Mouse (Mus musculus) stomach, embryonic 16.5 days (tissue): Measurements from ENCODE around the gene Mios. TPM values are rescaled to one million over a fixed set of nuclear protein-coding genes. Genes with fewer than 3 reads are reported as not detected.

Experiments used
- ATAC-seq: fragments of 200-750 bp; cut with Nextera tagmentation; 2 replicates; pipeline ENCODE4 v1.8.0; 2017; ENCODE audit warnings: moderate number of reproducible peaks, moderate TSS enrichment; ENCODE audit not compliant: insufficient read depth, low FRiP score
- H3K27ac ChIP-seq: fragments of 300-500 bp; sonication (generic); 2 replicates; pipeline ENCODE4 v1.5.1; 2014; ENCODE audit warnings: low read length
- H3K27me3 ChIP-seq: fragments of 300-500 bp; sonication (generic); 2 replicates; pipeline ENCODE4 v1.6.1; 2014; ENCODE audit warnings: low read length, control low read depth, mixed read lengths; ENCODE audit not compliant: control insufficient read depth, insufficient read depth
- H3K36me3 ChIP-seq: fragments of 300-500 bp; sonication (generic); 2 replicates; pipeline ENCODE4 v1.6.1; 2014; ENCODE audit warnings: low read length; ENCODE audit not compliant: control insufficient read depth, insufficient read depth
- H3K4me1 ChIP-seq: fragments of 300-500 bp; sonication (generic); 2 replicates; pipeline ENCODE4 v1.6.1; 2014; ENCODE audit warnings: low read length, control low read depth, mixed read lengths; ENCODE audit not compliant: control insufficient read depth, insufficient read depth
- H3K4me2 ChIP-seq: fragments of 300-500 bp; sonication (generic); 2 replicates; pipeline ENCODE4 v1.6.1; 2014; ENCODE audit warnings: low read depth, low read length, mixed read lengths
- H3K4me3 ChIP-seq: fragments of 300-500 bp; sonication (generic); replicated peaks from 2 replicates; pipeline ENCODE4 v1.5.1; 2014; ENCODE audit warnings: mild to moderate bottlenecking, low read length
- H3K9ac ChIP-seq: fragments of 300-500 bp; sonication (generic); 2 replicates; pipeline ENCODE4 v1.6.1; 2014; ENCODE audit warnings: low read length
- H3K9me3 ChIP-seq: fragments of 300-500 bp; sonication (generic); replicated peaks from 2 replicates; pipeline ENCODE4 v1.6.1; 2016; ENCODE audit warnings: low read length, control low read depth; ENCODE audit not compliant: control insufficient read depth
- WGBS: fragments of 180-500 bp; shearing (Covaris S2); extraction: QIAGEN DNeasy Blood & Tissue Kit; methylation state at CpG from one replicate; pipeline ENCODE4 v1.1.7; 2014; 5-methylcytosine and 5-hydroxymethylcytosine counted together
- polyA plus RNA-seq: library from polyadenylated mRNA; unstranded; fragments of >200 nt; fragmentation: Nextera tagmentation; extraction: Ambion mirVana; gene quantifications from 2 replicates; pipeline ENCODE4 v1.2.1, GENCODE M21; 2015

The Mios gene
- polyA plus RNA-seq, 1 experiment from 2014 or later = 22.5 TPM

GRCm38 (mm10) chr6:8189917-8190316 lies 19.1 kb upstream of the Mios start:
- ATAC-seq = no peak
- H3K4me3 ChIP-seq = no peak overlapping the region
- no peak overlapping the region for H3K27ac ChIP-seq
- no peaks in the 10 kb centered on the region for H3K9me3 ChIP-seq
- H3K9ac ChIP-seq = no peak overlapping the region
- H3K4me2 ChIP-seq = no peak overlapping the region
- WGBS = 63% methylated on average over 3 of the region's 3 CpGs
- H3K4me1 ChIP-seq = no peaks in the 10 kb centered on the region
- no peaks in the 10 kb centered on the region for H3K27me3 ChIP-seq
- no peaks in the 10 kb centered on the region for H3K36me3 ChIP-seq

- Histone ChIP-seq H3K27me3 (no peaks in the 10 kb centered on the region), H3K9ac (no peak within 1 kb of the TSS)
- ATAC-seq = no peak
Observed at GRCm38 (mm10) chr6:8192517-8192916, 16.5 kb upstream of the Mios start, which contains the start of gene Col28a1. Gene Col28a1, minus strand, starts transcription at chr6:8192617.

GRCm38 (mm10) chr6:8209866-8210186 lies 804 bp downstream of the Mios start:
- Histone ChIP-seq H3K27me3 (no peaks in the 10 kb centered on the region), H3K9me3 (no peaks in the 10 kb centered on the region), H3K27ac (peak overlapping the region; percentile 95), H3K4me2 (peak overlapping the region; percentile 66), H3K9ac (peak overlapping the region; percentile 93), H3K4me3 (peak overlapping the region; percentile 81), H3K36me3 (0 out of 2 replicates have a peak, but pooled peaks cover under 1% of the 10 kb centered on the region), H3K4me1 (peaks cover 9% of the 10 kb centered on the region)
- ATAC-seq = no peak
- WGBS = 8% methylated on average over 10 of the region's 10 CpGs

More at GRCm38 (mm10) chr6:8192517-8192916, 16.5 kb upstream of the Mios start, which contains the start of gene Col28a1:
- Histone ChIP-seq H3K4me3 (no peak within 1 kb of the TSS), H3K4me2 (no peak within 1 kb of the TSS), H3K9me3 (no peaks in the 10 kb centered on the region), H3K27ac (no peak within 1 kb of the TSS), H3K4me1 (no peaks in the 10 kb centered on the region), H3K36me3 (no peaks in the 10 kb centered on the region)

- WGBS = 89% methylated on average over 3 of the region's 3 CpGs
- H3K27me3 ChIP-seq = no peaks in the 10 kb centered on the region
- no peak overlapping the region for H3K4me3 ChIP-seq
- H3K4me1 ChIP-seq = peaks cover 9% of the 10 kb centered on the region
- H3K36me3 ChIP-seq = peaks cover 9% of the 10 kb centered on the region
- peak overlapping the region; percentile 66; the same call in 1 of the 2 replicates for H3K4me2 ChIP-seq
- H3K9ac ChIP-seq = no peak overlapping the region
- ATAC-seq = no peak
- no peaks in the 10 kb centered on the region for H3K9me3 ChIP-seq
- H3K27ac ChIP-seq = no peak overlapping the region
Observed at GRCm38 (mm10) chr6:8210661-8211060, 1.6 kb downstream of the Mios start.

- Histone ChIP-seq H3K9me3 (no peaks in the 10 kb centered on the region), H3K27me3 (no peaks in the 10 kb centered on the region), H3K4me1 (no peaks in the 10 kb centered on the region), H3K36me3 (peaks cover 9% of the 10 kb centered on the region; the same call in 1 of the 2 replicates), H3K4me3 (no peak overlapping the region), H3K27ac (no peak overlapping the region), H3K4me2 (no peak overlapping the region), H3K9ac (no peak overlapping the region)
- ATAC-seq = no peak
- 70% methylated on average over 3 of the region's 3 CpGs for WGBS
Observed at GRCm38 (mm10) chr6:8227035-8227434, 18.0 kb downstream of the Mios start.

GRCm38 (mm10) chr6:8228596-8228995 lies 19.6 kb downstream of the Mios start:
- no peak overlapping the region for H3K27ac ChIP-seq
- 93% methylated on average over 3 of the region's 3 CpGs for WGBS
- no peaks in the 10 kb centered on the region for H3K9me3 ChIP-seq
- no peaks in the 10 kb centered on the region for H3K4me1 ChIP-seq
- peaks cover 13% of the 10 kb centered on the region; the same call in 1 of the 2 replicates for H3K36me3 ChIP-seq
- no peak overlapping the region for H3K4me3 ChIP-seq
- no peak overlapping the region for H3K4me2 ChIP-seq
- no peak overlapping the region for H3K9ac ChIP-seq
- H3K27me3 ChIP-seq = no peaks in the 10 kb centered on the region
- ATAC-seq = no peak

- 5% methylated on average over 6 of the region's 6 CpGs for WGBS
- no peak for ATAC-seq
- Histone ChIP-seq H3K9ac (peak overlapping the region; percentile 79), H3K27me3 (no peaks in the 10 kb centered on the region), H3K4me2 (peak overlapping the region; percentile 83), H3K36me3 (no peaks in the 10 kb centered on the region), H3K27ac (peak overlapping the region; percentile 54; the same call in 1 of the 2 replicates), H3K4me1 (peaks cover 2% of the 10 kb centered on the region; the same call in 1 of the 2 replicates), H3K9me3 (no peaks in the 10 kb centered on the region), H3K4me3 (peak overlapping the region; percentile 69)
Observed at GRCm38 (mm10) chr6:8258316-8258715, 49.3 kb downstream of the Mios start.

GRCm38 (mm10) chr6:8259004-8259666 lies 50.1 kb downstream of the Mios start, which contains the start of the genes Rpa3, Umad1 and Gm45062:
Gene Rpa3, minus strand, starts transcription at chr6:8259173.
Gene Umad1, plus strand, starts transcription at chr6:8259288.
Gene Gm45062, plus strand, starts transcription at chr6:8259450.
- no peaks in the 10 kb centered on the region for H3K27me3 ChIP-seq
- peak; percentile 100 for ATAC-seq
- no peaks in the 10 kb centered on the region for H3K36me3 ChIP-seq
- H3K4me2 ChIP-seq = peak within 1 kb of the TSS; percentile 88
- WGBS = under 1% methylated on average over 64 of the region's 64 CpGs
- H3K27ac ChIP-seq = peak within 1 kb of the TSS; percentile 71
- H3K9me3 ChIP-seq = no peaks in the 10 kb centered on the region
- peak within 1 kb of the TSS; percentile 69 for H3K4me3 ChIP-seq
- H3K9ac ChIP-seq = peak within 1 kb of the TSS; percentile 79
- peaks cover 2% of the 10 kb centered on the region; the same call in 1 of the 2 replicates for H3K4me1 ChIP-seq

- Histone ChIP-seq H3K9me3 (no peaks in the 10 kb centered on the region), H3K9ac (peak overlapping the region; percentile 79), H3K4me1 (peaks cover 2% of the 10 kb centered on the region; the same call in 1 of the 2 replicates), H3K4me2 (peak overlapping the region; percentile 88), H3K27ac (peak overlapping the region; percentile 71), H3K27me3 (no peaks in the 10 kb centered on the region), H3K4me3 (peak overlapping the region; percentile 69), H3K36me3 (no peaks in the 10 kb centered on the region)
- under 1% methylated on average over 8 of the region's 8 CpGs for WGBS
- ATAC-seq = no peak; the same call in 1 of the 2 replicates
Observed at GRCm38 (mm10) chr6:8259667-8260044, 50.6 kb downstream of the Mios start.
